Mouse (Mus musculus) liver, adult 2 months (tissue): ENCODE data around the gene Nhej1. TPM values are rescaled to one million over a fixed set of nuclear protein-coding genes. Genes with fewer than 3 reads are reported as not detected.
A peak's percentile ranks its signal among the peaks of the same experiment; 100 is the strongest.

Experiments
- DNase-seq: peaks from one replicate; pipeline ENCODE4 v3.0.0-alpha.2; 2011; ENCODE audit warnings: low read depth, low spot score; ENCODE audit errors: extremely low read depth
- H3K27ac ChIP-seq: fragments of 200-500 bp; replicated peaks from 2 replicates; pipeline ENCODE4 v1.5.1; 2012; ENCODE audit warnings: low read depth, mild to moderate bottlenecking, control low read depth, inconsistent platforms, low read length; ENCODE audit not compliant: insufficient read depth
- H3K27me3 ChIP-seq: fragments of 200-500 bp; 2 replicates; pipeline ENCODE4 v1.6.1; 2012; ENCODE audit warnings: mild to moderate bottlenecking, moderate library complexity, low read length, inconsistent platforms; ENCODE audit not compliant: control insufficient read depth, insufficient read depth
- H3K36me3 ChIP-seq: fragments of 200-500 bp; 2 replicates; pipeline ENCODE4 v1.6.1; 2012; ENCODE audit warnings: low read length, inconsistent platforms; ENCODE audit not compliant: control insufficient read depth, insufficient read depth
- H3K4me1 ChIP-seq: fragments of 200-500 bp; 2 replicates; pipeline ENCODE4 v1.6.1; 2011; ENCODE audit warnings: low read length; ENCODE audit not compliant: control insufficient read depth, insufficient read depth
- H3K4me3 ChIP-seq: fragments of 200-500 bp; 2 replicates; pipeline ENCODE4 v1.5.1; 2011; ENCODE audit warnings: low read depth, mild to moderate bottlenecking, control low read depth, low read length, moderate library complexity; ENCODE audit not compliant: insufficient read depth
- H3K79me2 ChIP-seq: fragments of 200-500 bp; 2 replicates; pipeline ENCODE4 v1.6.1; 2012; ENCODE audit warnings: inconsistent platforms, mild to moderate bottlenecking, low read length, moderate library complexity; ENCODE audit not compliant: control insufficient read depth, insufficient read depth
- H3K9ac ChIP-seq: fragments of 200-500 bp; 2 replicates; pipeline ENCODE4 v1.6.1; 2012; ENCODE audit warnings: low read depth, mild to moderate bottlenecking, control low read depth, inconsistent platforms, low read length
- CTCF ChIP-seq: fragments of 200-500 bp; IDR thresholded peaks from 2 replicates; pipeline ENCODE4 v1.5.1; 2011; ENCODE audit warnings: low read depth, low read length, control low read depth
- POLR2A ChIP-seq: fragments of 200-500 bp; IDR thresholded peaks from 2 replicates; pipeline ENCODE4 v1.6.1; 2011; ENCODE audit warnings: low read length, control low read depth; ENCODE audit not compliant: insufficient read depth; ENCODE audit errors: extremely low read depth
- WGBS: fragments of 180-500 bp; shearing (Covaris S2); methylation state at CpG from one replicate; pipeline ENCODE4 v1.1.7; 2018; 5-methylcytosine and 5-hydroxymethylcytosine counted together
- polyA plus RNA-seq: library from polyadenylated mRNA; depleted of rRNA; stranded (reverse); fragments of >200 nt; gene quantifications from 2 replicates; pipeline ENCODE4 v1.2.3, GENCODE M21; 2012
- total RNA-seq: library from RNA; depleted of rRNA; stranded (reverse); fragments of >200 nt; gene quantifications from 2 replicates; pipeline ENCODE4 v1.2.3, GENCODE M21; 2014

Nhej1 gene
- total and polyA plus RNA-seq, 2 experiments, result 1.9 to 2.2 TPM

DNA sequence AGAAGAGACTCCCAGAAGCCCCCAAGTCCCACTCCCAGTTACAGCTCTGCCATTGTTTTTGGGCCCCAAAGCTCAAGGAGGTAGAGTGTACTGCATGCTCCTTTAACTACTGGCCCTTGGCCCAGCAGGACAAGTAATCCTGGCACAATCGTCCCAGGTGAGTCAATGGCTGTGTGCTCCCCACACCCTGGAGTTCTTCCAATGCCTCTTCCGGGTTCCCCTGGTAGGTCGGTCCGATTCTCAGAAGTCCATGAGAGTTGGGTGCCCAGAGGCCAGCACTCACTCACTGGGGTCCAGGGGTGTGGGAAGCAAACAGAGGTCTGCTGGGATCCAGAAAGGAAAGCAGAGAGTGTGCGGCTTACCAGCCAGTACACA, 162.2 kb downstream of the Nhej1 start:
- WGBS, result 22% methylated on average over 5 of the region's 5 CpGs
- peak overlapping the region; percentile 62 for H3K27ac ChIP-seq
- DNase-seq, result peak; percentile 82
- peaks cover 19% of the 10 kb centered on the region for H3K4me1 ChIP-seq
- H3K79me2 ChIP-seq, result no peaks in the 10 kb centered on the region
- no peak overlapping the region; the same call in 1 of the 2 replicates for H3K9ac ChIP-seq
- H3K4me3 ChIP-seq, result no peak overlapping the region
- H3K27me3 ChIP-seq, result no peaks in the 10 kb centered on the region
- no peak for TF ChIP-seq CTCF
- no peaks in the 10 kb centered on the region for H3K36me3 ChIP-seq

DNA sequence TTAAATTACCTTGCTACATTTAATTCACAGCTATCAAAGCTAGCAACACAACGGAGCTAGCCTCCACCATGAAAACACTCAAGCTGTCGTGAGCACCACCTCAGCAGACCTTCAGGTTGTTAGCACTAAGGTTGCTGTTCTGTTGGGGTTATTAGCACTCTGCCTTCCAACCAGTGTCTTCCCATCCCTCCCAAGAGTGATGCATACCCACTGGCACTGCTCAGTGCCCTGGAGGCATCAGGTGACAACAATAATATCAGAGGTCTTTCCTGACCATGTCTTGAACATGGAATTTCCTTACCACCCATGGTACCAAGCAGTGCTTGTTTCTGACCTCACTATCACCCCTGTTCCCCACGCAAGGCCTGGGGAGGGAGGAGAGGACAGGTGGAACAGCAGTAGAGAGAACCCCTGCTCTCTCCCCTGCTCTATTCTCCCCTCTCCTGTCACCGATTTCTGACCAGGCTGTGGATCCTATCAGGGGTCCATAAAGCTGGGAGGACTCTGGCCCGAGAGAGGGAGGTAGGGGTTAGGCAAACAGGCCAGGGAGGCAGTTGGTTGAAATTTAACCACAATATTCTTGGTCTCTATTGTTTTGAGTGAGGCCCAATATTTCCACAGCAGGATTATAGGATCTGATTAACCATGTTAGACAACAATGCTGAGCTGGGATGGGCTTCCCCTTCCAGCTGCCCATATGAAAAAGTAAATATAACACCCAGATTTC, 162.7 kb downstream of the Nhej1 start:
- no peaks in the 10 kb centered on the region for H3K79me2 ChIP-seq
- TF ChIP-seq CTCF (no peak), POLR2A (no peak)
- WGBS, result 25% methylated on average over 5 of the region's 5 CpGs
- DNase-seq, result peak; percentile 66
- H3K27ac ChIP-seq, result peak overlapping the region; percentile 49
- no peaks in the 10 kb centered on the region for H3K27me3 ChIP-seq
- no peaks in the 10 kb centered on the region for H3K36me3 ChIP-seq
- peaks cover 19% of the 10 kb centered on the region for H3K4me1 ChIP-seq
- no peak overlapping the region for H3K4me3 ChIP-seq
- no peak overlapping the region for H3K9ac ChIP-seq

- H3K4me3 ChIP-seq, result no peak overlapping the region
- no peaks in the 10 kb centered on the region for H3K36me3 ChIP-seq
- H3K27ac ChIP-seq, result peak overlapping the region; percentile 46; the same call in 1 of the 2 replicates
- H3K9ac ChIP-seq, result no peak overlapping the region
- no peaks in the 10 kb centered on the region for H3K27me3 ChIP-seq
- H3K79me2 ChIP-seq, result no peaks in the 10 kb centered on the region
- DNase-seq, result peak; percentile 79
- H3K4me1 ChIP-seq, result peaks cover 19% of the 10 kb centered on the region
- 30% methylated on average over 7 of the region's 7 CpGs for WGBS
- TF ChIP-seq CTCF, result no peak
- no peak for TF ChIP-seq POLR2A
Observed at GRCm38 (mm10) chr1:74961722-74962121, 163.3 kb downstream of the Nhej1 start.

DNA sequence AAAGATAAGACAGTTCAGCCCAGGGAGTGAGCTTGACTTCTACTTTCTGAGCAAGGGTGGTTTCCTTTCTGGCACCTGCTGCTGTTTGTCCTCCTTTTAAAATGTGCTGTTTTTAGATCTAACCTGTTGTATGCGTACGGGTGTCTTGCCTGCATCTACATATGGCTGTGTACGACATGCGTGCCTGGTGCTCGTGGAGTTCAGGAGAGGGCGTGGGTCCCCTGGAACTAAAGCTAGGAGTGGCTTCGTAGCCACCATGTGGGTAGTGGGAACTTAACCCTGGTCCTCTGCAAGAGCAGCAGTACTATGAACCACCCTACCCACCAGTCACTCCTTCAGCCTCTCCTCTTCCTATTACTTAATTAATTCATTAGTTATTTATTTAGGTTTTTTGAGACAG, 164.9 kb downstream of the Nhej1 start:
- Histone ChIP-seq H3K27me3 (no peaks in the 10 kb centered on the region), H3K4me3 (no peak overlapping the region), H3K27ac (no peak overlapping the region), H3K79me2 (no peaks in the 10 kb centered on the region), H3K4me1 (peaks cover 19% of the 10 kb centered on the region), H3K36me3 (no peaks in the 10 kb centered on the region), H3K9ac (no peak overlapping the region)
- whole genome bisulfite sequencing, result 91% methylated on average over 7 of the region's 7 CpGs
- DNase-seq, result no peak
- TF ChIP-seq POLR2A (no peak), CTCF (no peak)

DNA sequence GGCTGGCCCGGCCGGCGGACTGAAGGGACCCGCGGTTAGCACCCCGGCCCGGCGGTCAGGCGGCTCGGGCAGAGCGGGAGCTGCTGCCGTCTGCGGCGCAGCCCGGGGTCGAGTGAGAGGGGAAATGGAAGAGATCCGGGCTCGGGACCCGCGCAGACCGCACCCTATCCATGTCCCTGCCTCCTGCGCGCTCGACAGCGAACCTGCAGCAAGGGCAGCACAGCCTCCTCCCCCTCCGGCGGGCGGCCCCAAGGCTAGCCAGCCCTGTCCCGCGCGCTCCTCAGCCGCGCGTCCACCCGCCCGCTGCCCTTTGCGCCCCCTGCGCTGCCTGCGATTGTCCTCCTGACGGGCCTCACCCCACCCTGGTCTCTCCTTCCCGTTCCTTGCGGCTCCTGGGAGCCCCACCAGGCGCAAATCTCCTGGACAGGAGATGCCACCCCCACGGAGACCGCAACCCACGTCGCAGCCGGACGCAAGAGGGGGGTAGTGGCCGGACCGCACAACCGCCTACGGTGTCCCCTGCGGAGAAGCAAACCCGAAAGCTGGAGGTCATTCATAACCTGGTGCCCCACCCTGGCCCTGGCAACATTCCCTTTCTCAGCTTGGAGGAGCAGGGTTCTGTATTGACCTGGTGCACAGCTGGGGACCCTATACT, 173.3 kb downstream of the Nhej1 start, which contains the start of gene Ihh:
Gene Ihh, minus strand, starts transcription at position 117 of the 655 bp plus-strand sequence.
- DNase-seq, result peak; percentile 21

More for the DNA sequence above, 173.3 kb downstream of the Nhej1 start, which contains the start of gene Ihh:
- no peaks in the 10 kb centered on the region for H3K79me2 ChIP-seq
- peak within 1 kb of the TSS; percentile 27 for H3K4me3 ChIP-seq
- 2% methylated on average over 50 of the region's 55 CpGs for WGBS
- peaks cover 2% of the 10 kb centered on the region; the same call in 1 of the 2 replicates for H3K27me3 ChIP-seq
- no peaks in the 10 kb centered on the region for H3K36me3 ChIP-seq
- TF ChIP-seq CTCF (no peak), POLR2A (no peak)
- peak within 1 kb of the TSS; percentile 76 for H3K9ac ChIP-seq
- H3K4me1 ChIP-seq, result peaks cover 12% of the 10 kb centered on the region
- peak within 1 kb of the TSS; percentile 46; the same call in 1 of the 2 replicates for H3K27ac ChIP-seq
